Mouse (Mus musculus) liver, postnatal 0 days (tissue): ENCODE data around the gene Olfr1501.

Experiments used
- CTCF ChIP-seq: sonication (generic); IDR thresholded peaks from 2 replicates; pipeline ENCODE4 v1.5.1; 2016; ENCODE audit warnings: antibody characterized with exemption, low read depth
- EP300 ChIP-seq: IDR thresholded peaks from 2 replicates; pipeline ENCODE4 v1.6.1; 2016; ENCODE audit warnings: antibody characterized with exemption, low read depth, mild to moderate bottlenecking

- TF ChIP-seq CTCF = no peak
- TF ChIP-seq EP300 = no peak
Observed at GRCm38 (mm10) chr19:13819347-13819746, 31.1 kb downstream of the Olfr1501 start, which contains the start of gene Olfr1499.
